Mouse (Mus musculus): ENCODE measurements around the gene Ube2o.

DNA sequence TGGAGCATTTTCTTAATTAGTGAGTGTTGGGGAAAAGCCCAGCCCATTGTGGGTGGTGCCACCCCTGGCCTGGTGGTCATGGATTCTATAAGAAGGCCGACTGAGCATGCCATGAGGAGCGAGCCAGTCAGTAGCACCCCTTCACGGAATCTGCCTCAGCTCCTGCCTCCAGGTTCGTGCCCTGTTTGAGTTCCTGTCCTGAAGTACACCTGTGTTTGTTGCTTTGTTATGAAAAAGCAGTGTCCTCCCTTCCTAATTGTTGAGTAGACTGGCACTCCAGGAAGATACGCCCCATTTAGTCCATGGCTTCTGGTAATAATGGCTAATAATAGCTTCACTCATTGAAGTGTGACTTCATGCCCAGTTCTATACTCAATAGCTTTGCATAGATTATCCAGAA is 5.1 kb upstream of the Ube2o start, which contains the start of gene Aanat:
- TF ChIP-seq CTCF (IDR thresholded peaks at IDR 0.05; ENCODE audit: extremely low read depth, insufficient read length, insufficient replicate concordance, low read depth, low read length) (no peak), POLR2A (IDR thresholded peaks at IDR 0.05; ENCODE audit: low read depth, low read length) (no peak)

Data from small intestine, adult 2 months (tissue).